Mouse (Mus musculus) gastrocnemius, adult 18-20 months (tissue): ENCODE results near the gene Hypm. TPM values are rescaled to one million over a fixed set of nuclear protein-coding genes. Genes with fewer than 3 reads are reported as not detected.

ENCODE experiments used
- DNase-seq: peaks from one replicate; pipeline ENCODE4 v3.0.0; 2021; ENCODE audit warnings: low spot score
- long read RNA-seq, 2 experiments: library from polyadenylated mRNA; stranded (forward); transcript quantifications; one replicate each; pipeline ENCODE4 v2.0.0; 2021
- total RNA-seq, 2 experiments: library from RNA; stranded (reverse); gene quantifications; 2 replicates each; pipeline ENCODE4 v1.2.3; 2021

Hypm gene
- total RNA-seq, result not detected
- long read RNA-seq, experiment 1, result 0 reads
- long read RNA-seq, experiment 2, result 0 reads

DNA sequence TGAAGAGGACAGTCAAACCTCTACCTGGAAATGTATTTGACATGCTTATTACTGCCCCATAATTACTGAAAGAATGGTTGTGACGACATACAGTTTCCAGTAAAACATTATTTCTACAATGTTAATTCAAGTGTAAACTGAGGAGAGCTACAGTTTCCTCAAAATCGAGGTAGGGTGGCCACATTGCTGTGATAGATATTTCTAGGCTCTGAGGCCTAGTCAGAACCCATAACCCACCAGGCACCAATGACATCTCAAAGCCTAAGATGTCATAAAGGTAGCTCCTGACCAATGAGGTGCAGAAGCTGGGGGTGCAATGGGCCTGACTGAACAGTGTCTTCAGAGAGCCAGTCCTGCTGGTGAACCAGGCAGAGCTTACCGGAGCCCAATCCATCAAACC is at the start of gene Hypm:
Gene Hypm (plus strand): TSS at position 301 of the 400 bp plus-strand sequence.
- DNase-seq, result no peak

DNA sequence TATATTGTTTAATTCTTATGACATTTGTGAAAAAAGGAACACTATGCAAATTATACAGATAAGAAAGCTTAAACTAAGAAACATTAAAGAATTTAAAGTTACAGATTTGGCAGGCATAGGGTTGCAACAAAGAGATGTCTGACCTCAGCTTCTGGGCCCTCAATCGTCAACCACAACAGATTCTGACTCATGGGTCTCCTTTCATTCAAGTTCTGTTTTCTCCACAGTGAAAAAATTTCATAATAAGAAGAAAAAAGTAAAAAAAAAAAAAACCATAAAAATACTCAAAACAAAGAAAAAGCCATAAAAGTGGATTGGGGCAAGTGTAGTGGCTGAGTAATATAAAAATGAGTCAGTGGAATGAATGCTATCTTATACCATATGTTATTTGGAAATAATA is 36.6 kb upstream of the Hypm start:
- no peak for DNase-seq

DNA sequence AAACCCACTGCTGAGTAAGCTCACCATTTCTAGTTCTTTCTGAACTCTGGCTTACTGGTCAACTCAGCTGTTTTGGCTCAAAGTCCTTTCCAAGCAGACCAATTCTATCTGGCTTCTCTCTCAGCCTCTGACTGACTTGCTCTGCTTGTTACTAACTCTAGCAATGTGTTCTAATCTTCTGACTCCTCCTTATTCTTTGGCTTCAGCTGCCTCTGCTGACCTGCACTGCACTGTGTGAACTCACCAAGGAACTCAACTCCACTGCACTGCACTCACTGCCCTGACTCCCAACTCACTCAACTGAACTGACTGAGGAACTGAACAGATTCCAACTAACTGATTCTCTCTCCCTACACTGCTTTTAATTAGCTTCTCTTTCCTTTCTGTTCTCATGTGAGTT is 34.3 kb upstream of the Hypm start:
- no peak for DNase-seq

- no peak for DNase-seq
Measured at GRCm38 (mm10) chrX:9834779-9835178, 11.9 kb upstream of the Hypm start.

GRCm38 (mm10) chrX:9849403-9849802 is 2.7 kb downstream of the Hypm start, which contains the start of gene H2al3:
TSS of gene H2al3 (plus strand) at chrX:9849703.
- no peak for DNase-seq

- DNase-seq, result no peak
Measured at GRCm38 (mm10) chrX:9861859-9862258, 15.1 kb downstream of the Hypm start.

- DNase-seq, result no peak
Measured at GRCm38 (mm10) chrX:9875519-9875918, 28.8 kb downstream of the Hypm start.

- no peak for DNase-seq
Measured at GRCm38 (mm10) chrX:9885322-9885721, 38.6 kb downstream of the Hypm start, which contains the start of gene Sytl5. TSS of gene Sytl5 (plus strand) at chrX:9885622.

Other genes with a start within 250 kb of the Hypm start
- gene Dynlt3, start 183.9 kb upstream of the Hypm start, total RNA-seq, result 10 to 100 TPM; 59.7 to 68.7 TPM
- gene H2al3, start 2.8 kb downstream of the Hypm start, total RNA-seq, result not detected
- gene Sytl5, start 38.7 kb downstream of the Hypm start, total RNA-seq, result under 1 TPM in 1 of 2 experiments, not detected in 1; 0.09 TPM